Mouse (Mus musculus) kidney, embryonic 15.5 days (tissue): ENCODE data around the gene Psmb11. TPM values are rescaled to one million over a fixed set of nuclear protein-coding genes. Genes with fewer than 3 reads are reported as not detected.

Experiments used
- ATAC-seq: fragments of 200-750 bp; cut with Nextera tagmentation; replicated peaks from 2 replicates; pipeline ENCODE4 v1.8.0; 2017; ENCODE audit warnings: moderate TSS enrichment; ENCODE audit not compliant: low FRiP score
- H3K27ac ChIP-seq: fragments of 300-500 bp; sonication (generic); 2 replicates; pipeline ENCODE4 v1.5.1; 2015; ENCODE audit warnings: mild to moderate bottlenecking, inconsistent platforms
- H3K27me3 ChIP-seq: fragments of 300-500 bp; sonication (generic); 2 replicates; pipeline ENCODE4 v1.6.1; 2015; ENCODE audit warnings: inconsistent platforms
- H3K36me3 ChIP-seq: fragments of 300-500 bp; sonication (generic); 2 replicates; pipeline ENCODE4 v1.6.1; 2015; ENCODE audit warnings: inconsistent platforms
- H3K4me1 ChIP-seq: fragments of 300-500 bp; sonication (generic); 2 replicates; pipeline ENCODE4 v1.6.1; 2015; ENCODE audit warnings: inconsistent platforms
- H3K4me2 ChIP-seq: fragments of 300-500 bp; sonication (generic); 2 replicates; pipeline ENCODE4 v1.6.1; 2015; ENCODE audit warnings: moderate library complexity, mild to moderate bottlenecking, inconsistent platforms
- H3K4me3 ChIP-seq: fragments of 300-500 bp; sonication (generic); replicated peaks from 2 replicates; pipeline ENCODE4 v1.5.1; 2015; ENCODE audit warnings: mild to moderate bottlenecking, inconsistent platforms
- H3K9ac ChIP-seq: fragments of 300-500 bp; sonication (generic); 2 replicates; pipeline ENCODE4 v1.6.1; 2015; ENCODE audit warnings: mild to moderate bottlenecking, inconsistent platforms
- H3K9me3 ChIP-seq: fragments of 300-500 bp; sonication (generic); replicated peaks from 2 replicates; pipeline ENCODE4 v1.6.1; 2016; ENCODE audit warnings: inconsistent platforms
- WGBS: fragments of 180-500 bp; shearing (Covaris S2); methylation state at CpG from one replicate; pipeline ENCODE4 v1.1.7; 2015; ENCODE audit warnings: mixed read lengths; 5-methylcytosine and 5-hydroxymethylcytosine counted together
- microRNA counts: library from miRNA; unstranded; fragments of <30 nt; microRNA quantifications from one replicate; lab custom pipeline; 2016
- microRNA-seq: library from miRNA; unstranded; fragments of <30 nt; microRNA quantifications from one replicate; pipeline ENCODE4, GENCODE M21; 2016
- polyA plus RNA-seq: library from polyadenylated mRNA; unstranded; fragments of >200 nt; fragmentation: Nextera tagmentation; extraction: Ambion mirVana; gene quantifications from 2 replicates; pipeline ENCODE4 v1.2.1, GENCODE M21; 2015

Psmb11 gene
- polyA plus RNA-seq, 1 experiment from 2014 or later = not detected

DNA sequence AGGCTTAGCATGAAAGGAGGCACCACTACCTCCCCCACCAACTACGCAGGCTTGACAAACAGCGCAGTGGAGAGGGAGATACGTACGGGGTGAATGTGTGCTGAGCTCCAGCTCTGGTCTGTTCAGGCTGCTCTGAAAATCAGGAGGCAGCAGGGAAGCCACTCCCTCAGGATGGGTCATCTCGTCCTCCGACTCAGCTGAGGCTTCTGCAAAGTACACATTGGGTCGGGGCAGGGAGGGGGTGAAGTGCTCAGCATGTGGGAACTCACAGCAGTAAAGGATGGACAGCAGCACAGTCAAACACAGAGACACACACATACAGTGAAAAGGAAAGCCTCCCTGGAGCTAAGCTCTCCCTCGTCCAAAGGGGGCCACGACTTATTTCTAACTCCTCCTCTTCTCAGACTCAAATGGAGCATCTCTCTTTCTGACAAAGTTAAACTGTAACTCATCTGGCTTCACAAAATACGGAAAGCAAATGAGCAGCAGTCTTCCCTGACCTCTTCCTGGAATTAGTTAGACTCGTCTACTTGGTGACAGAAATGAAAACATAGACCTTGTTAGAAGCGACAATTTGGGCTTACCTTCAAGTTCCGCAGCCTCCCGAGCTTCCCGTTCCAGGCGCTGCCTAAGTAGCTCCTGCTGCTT is 57.5 kb downstream of the Psmb11 start:
- 78% methylated on average over 16 of the region's 16 CpGs for WGBS
- H3K36me3 ChIP-seq = peaks cover 85% of the 10 kb centered on the region
- no peak overlapping the region for H3K27ac ChIP-seq
- no peaks in the 10 kb centered on the region for H3K27me3 ChIP-seq
- H3K9ac ChIP-seq = no peak overlapping the region
- H3K4me3 ChIP-seq = no peak overlapping the region
- peaks cover 3% of the 10 kb centered on the region; the same call in 1 of the 2 replicates for H3K4me1 ChIP-seq
- no peak for ATAC-seq
- no peaks in the 10 kb centered on the region for H3K9me3 ChIP-seq
- H3K4me2 ChIP-seq = no peak overlapping the region

MicroRNAs encoded within 50 kb of the gene (microRNA counts, 519-probe panel; counts per million panel counts)
- microRNA mmu-miR-686 (lab: Ali Mortazavi, UCI) = 31.7 counts per million

Small RNAs within 50 kb of the gene (microRNA-seq; reads per million reads assigned to microRNA genes)
- gene Mir686 (not detected), gene Mir6948 (0.44 reads per million)

Other genes starting within 250 kb of the Psmb11 start
- 11.0 and 11.4 TPM in 2 replicates for gene Slc7a7, start 203.7 kb upstream of the Psmb11 start, polyA plus RNA-seq
- 265 and 305 TPM in 2 replicates for gene Mrpl52, start 194.5 kb upstream of the Psmb11 start, polyA plus RNA-seq
- gene Mmp14, start 189.8 kb upstream of the Psmb11 start, polyA plus RNA-seq = 155 and 168 TPM in 2 replicates
- 46.8 and 54.6 TPM in 2 replicates for gene Lrp10, start 157.3 kb upstream of the Psmb11 start, polyA plus RNA-seq
- 6.3 and 6.8 TPM in 2 replicates for gene Rem2, start 145.3 kb upstream of the Psmb11 start, polyA plus RNA-seq
- 101 and 104 TPM in 2 replicates for gene Prmt5, start 103.9 kb upstream of the Psmb11 start, polyA plus RNA-seq
- 50.7 and 53.2 TPM in 2 replicates for gene Haus4, start 66.8 kb upstream of the Psmb11 start, polyA plus RNA-seq
- gene Ajuba, start 43.9 kb upstream of the Psmb11 start, polyA plus RNA-seq = 45.9 and 50.4 TPM in 2 replicates
- gene 4931414P19Rik, start 15.4 kb upstream of the Psmb11 start, polyA plus RNA-seq = 10.2 and 11.3 TPM in 2 replicates
- gene Psmb5, start 3.4 kb upstream of the Psmb11 start, polyA plus RNA-seq = 422 and 424 TPM in 2 replicates
- gene Gm17606, start 19.5 kb downstream of the Psmb11 start, polyA plus RNA-seq = not detected in 2 replicates
- gene Cdh24, start 19.9 kb downstream of the Psmb11 start, polyA plus RNA-seq = 3.1 and 4.5 TPM in 2 replicates
- 85.9 and 88.7 TPM in 2 replicates for gene 1700123O20Rik, start 64.8 kb downstream of the Psmb11 start, polyA plus RNA-seq
- gene Acin1, start 65.5 kb downstream of the Psmb11 start, polyA plus RNA-seq = 142 and 145 TPM in 2 replicates
- 0.09 and 0.21 TPM in 2 replicates for gene Gm29776, start 77.4 kb downstream of the Psmb11 start, polyA plus RNA-seq
- 0.21 TPM in 1 of 2 replicates, not detected in the other for gene Cebpe, start 90.7 kb downstream of the Psmb11 start, polyA plus RNA-seq
- 12.8 and 14.2 TPM in 2 replicates for gene Slc7a8, start 160.5 kb downstream of the Psmb11 start, polyA plus RNA-seq
- not detected in 2 replicates for gene Rnf212b, start 192.7 kb downstream of the Psmb11 start, polyA plus RNA-seq
- gene Homez, start 249.5 kb downstream of the Psmb11 start, polyA plus RNA-seq = 18.0 and 18.3 TPM in 2 replicates